Mouse (Mus musculus): ENCODE results near the gene Ccser1. TPM values are rescaled to one million over a fixed set of nuclear protein-coding genes. Genes with fewer than 3 reads are reported as not detected.
A peak's percentile ranks its signal among the peaks of the same experiment; 100 is the strongest.
"Not testable (repeated sequence)": the region's sequence is repeated elsewhere in the genome, so short reads cannot be mapped to it uniquely, and the experiment has no call there.

Ccser1 gene
- total RNA-seq, 2 experiments from 2014 or later = 2.8 to 7.5 TPM

DNA sequence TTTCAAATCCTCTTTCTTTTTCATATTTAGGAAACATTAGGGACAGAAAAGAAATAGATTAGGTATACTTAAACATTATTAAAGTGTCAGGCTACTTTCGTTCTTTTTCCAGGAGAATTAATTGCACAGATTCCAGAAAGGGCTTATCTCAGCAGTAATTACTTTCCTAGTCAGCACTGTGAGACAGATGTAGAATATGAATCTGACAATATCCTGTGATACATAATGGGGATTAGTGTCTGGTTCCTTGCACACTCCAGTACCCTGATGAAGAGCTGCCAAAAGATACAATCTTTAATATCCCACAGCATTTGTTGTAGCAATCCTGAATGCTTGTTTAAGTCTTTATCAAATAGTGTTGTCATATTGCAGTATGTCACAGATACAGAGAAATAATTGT is 548.9 kb downstream of the Ccser1 start:
- DNase-seq = no peak

DNA sequence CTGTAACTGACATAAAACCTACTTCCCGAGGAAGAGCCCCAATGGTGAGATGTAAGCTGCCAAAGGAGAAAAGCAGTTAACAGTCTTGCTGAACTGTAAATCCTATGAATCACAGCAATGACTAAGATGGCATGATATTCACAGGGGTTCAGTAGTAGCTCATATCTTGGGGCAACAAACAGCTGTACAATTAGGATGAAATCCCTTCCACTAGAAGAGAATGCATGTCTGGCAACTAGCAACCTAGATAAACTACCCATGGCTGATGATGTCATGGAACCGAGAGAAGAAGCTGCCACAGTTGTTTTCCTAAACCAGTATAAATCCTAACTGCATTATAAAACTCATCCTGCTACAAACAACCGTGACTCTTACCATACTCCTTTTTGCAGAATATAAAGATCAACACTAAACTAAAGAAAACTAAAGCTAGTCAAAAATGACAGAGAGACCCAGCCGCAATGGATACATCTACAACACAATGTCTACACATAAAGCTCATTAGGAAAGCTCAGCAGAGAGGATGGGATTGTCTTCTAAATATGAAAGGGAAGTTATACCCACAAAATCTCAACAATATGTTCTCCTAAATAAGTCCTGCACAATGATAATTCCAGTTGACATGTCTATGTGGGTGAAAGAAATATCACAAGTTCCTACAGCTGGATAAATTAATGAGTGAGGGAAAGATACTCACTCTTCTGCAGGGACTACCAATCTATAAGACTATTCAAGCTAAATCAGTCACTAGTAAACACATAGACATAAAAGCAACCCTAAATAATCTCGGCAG is 550.2 kb downstream of the Ccser1 start:
- no peak for DNase-seq

DNA sequence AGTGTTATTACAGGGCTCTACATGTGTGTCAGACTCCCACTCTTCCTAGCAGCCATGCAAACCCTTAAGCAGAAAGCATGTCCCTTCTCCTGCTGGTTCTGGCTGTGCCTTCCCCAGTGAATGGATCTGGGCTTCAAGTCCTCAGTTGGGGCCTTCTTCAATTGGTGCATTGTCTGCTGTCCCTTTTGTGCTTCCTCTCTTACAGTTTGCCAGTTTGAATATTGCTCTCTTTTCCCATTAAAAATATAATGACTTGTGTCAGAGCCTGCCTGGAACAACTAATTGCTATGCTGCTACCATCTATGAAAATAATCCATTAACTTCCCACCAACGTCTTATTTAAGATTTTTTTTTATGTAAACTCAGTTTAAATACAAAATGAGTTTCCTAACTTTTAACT is 566.2 kb downstream of the Ccser1 start:
- no peak for DNase-seq

DNA sequence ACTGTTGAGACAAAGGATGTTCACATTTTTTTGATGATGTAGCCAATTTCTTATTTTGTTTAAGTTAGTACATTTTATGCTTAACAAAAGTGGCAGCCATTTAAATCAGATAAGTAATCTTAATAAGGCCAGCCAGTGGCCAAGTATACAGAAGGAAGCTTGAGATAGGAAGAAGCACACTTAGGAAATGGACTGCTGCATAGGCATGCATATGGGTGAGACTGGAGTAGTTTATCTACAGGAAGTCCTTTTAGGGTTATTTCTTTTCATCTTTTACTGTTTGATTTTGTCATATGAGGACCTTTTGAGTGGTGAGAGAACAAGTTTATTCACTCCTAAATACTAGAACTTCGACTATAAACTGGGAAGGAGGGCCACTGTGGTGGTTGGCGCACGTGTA is 582.0 kb downstream of the Ccser1 start:
- no peak for DNase-seq

DNA sequence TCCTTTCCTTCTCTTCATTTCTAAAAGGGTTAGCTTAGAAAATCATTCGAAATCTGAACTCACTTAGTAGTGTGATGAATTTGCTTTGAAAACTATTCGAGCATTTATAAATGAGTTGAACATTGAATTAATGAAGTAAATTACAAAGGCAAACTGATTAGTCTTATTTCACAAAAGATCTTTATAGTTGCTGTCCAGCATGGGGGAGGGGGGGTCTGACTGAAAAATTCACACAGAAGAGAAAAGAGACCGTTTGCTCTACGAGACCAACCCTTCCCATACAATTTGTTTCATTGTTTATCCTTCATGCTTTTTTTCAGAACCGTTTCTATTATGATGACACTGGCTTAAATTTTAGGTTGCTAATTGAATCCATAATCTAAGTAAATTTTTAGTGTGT is 583.3 kb downstream of the Ccser1 start:
- no peak for DNase-seq

DNA sequence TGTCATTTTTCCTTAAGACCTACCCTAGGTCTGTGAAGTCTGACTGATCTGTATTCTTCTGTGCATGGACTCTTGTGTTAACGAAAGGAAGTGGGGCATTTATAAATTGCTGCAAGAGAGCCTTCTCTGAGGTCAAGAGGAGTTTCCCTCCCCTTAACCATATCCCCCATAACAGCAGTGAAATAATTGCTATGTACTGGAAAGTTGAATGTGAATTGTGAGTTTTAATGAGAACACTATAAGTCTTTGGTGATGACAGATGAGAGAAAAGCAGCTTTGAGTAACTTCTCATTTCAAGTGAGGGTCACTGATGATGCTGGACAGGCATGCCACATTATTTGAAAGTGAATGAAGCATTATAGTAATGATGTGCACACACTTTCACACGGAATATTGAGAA is 585.7 kb downstream of the Ccser1 start:
- no peak for DNase-seq

DNA sequence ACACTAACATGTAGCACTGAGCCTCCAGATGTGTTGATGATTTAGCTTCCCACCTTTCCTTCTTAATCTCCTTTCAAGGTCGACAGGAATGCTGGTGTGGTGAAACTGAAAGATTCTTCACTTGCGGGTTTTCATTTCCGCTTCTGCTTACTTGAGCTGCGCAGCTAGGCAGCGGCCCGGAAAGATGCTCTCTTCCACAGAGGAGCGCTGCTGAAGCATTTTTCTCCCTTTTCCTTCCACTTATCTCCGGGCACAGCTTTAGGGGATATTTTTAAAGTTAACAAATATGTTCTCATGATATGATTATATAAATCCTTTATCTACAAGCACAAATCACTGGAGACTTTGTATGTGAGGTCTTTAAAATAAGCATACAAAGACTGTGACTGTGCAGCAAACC is 587.0 kb downstream of the Ccser1 start:
- no peak for DNase-seq

DNA sequence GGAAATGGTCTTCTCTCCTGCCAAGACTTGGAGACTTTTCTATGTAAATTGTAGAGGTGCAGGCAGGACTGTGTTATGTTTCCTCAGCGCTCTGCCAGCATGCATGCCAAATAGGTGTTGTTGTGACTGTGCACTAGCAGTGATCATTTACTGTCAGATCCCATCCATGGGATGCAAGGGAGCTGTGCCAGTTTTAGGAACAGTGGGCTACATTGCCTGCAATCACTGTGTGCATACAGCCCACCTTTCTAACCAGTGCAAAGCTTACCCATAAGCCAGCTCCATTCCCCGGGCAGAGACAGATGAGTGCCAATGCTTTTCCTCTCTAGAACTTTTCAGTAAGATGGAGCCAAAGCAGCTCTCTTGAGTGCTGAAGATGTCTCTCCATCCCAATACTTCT is 606.6 kb downstream of the Ccser1 start:
- no peak for DNase-seq

DNA sequence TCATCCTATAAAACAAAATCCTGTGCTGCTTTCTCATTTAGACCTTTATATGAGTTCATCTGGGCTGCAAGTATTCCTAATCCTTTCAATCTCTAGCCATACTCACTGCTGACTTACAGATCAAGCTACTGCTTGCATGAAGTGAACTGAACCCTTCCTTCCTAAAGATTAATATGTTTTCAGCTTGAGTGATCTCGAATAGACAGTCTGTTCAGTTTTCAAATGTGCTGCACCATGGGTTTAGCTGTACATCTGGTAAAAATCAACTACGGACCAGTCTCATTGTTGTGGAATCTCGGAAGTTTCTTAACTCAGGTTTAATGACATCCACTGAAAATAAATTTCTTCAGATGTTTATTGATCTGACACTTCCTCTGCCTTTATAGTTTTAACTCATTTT is 620.8 kb downstream of the Ccser1 start:
- DNase-seq = no peak

DNA sequence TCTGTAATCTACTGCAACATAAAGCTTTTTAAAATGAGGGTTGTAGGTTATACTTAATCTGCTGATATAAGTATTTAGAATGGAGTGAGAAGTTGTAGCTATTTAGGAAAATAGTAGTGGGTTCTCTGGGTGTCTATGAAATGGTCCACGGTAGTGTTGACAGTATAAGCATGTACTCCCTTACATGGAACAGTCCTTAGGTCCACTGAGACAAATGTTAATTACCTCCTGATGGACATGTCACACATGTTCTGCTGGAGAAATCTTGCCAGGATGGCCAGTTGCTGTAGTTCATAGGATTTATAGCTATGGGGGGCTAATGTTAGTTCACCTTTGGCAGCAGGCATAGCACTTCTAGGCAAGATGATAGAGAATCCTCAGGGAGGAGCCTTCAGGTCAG is 625.4 kb downstream of the Ccser1 start:
- DNase-seq = no peak

DNA sequence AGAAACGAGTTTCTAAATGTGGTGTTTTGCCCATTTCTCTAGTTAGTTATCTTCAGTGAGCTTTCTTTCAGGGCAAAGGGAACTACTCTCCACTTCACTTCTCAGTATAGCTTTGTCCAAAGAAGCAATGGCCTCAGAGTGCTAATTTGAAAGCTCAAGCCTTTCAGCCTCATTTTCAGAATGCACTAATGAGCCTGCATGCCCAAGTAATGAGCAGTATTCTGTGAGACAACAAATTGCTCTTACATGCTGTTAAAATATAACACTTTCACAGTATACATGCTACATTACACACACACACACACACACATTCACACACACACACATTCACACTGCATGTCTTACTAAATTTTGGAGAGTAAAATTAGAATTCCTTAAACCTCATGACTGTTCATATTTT is 637.6 kb downstream of the Ccser1 start:
- DNase-seq = no peak

DNA sequence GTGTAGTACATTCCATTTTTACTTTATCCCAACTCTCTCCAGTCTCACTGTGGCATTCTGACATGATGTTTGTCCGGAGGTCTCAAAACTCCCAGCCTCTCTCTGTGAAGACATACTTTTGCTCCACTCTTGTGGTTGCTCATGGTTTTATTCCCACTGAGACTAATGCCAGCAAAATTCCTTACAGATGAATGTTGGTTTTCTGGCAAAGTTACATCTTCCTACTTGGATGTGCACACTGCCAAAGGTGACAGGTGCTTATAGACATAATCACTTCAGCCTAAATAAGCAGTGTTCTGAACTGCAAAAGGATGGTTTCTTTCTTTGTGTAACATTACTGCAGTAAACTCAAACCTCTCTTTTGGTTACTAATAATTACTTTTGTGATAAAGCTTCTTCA is 696.2 kb downstream of the Ccser1 start:
- no peak for DNase-seq

DNA sequence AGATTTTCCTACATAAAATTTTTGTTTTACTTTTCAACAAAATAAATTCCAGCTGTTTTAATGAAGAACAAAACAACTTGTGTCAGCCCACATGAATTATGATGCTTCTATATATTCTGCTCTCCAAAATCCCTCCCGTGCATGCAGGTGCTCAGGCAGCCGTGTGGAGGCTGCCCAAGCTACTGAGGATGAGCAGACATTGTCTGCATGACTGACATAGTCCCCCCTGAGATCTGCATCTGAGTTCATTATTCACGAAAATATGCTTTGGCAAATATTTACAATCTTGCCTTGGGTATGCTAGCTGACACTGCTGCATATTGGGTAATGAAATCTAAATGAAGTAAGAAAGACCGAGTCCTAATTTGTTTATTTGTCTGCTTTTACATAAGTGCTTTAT is 718.1 kb downstream of the Ccser1 start:
- no peak for DNase-seq

DNA sequence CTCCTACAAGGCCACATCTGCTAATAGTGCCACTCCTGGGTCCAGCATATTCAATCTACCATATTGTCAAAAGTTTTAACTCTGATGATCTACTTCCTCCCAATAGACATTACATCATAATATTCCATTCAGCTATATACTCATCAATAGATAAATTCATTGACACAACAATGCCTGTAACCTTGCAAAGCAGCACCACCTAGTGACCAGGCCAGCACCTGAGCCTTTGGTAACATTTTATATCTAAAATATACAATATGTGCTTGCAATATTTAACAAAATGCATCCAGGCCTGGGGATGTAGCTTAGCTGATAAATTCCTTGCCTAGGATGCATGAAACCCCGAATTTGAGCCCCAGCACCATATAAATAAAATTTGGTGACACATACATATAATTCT is 722.6 kb downstream of the Ccser1 start:
- peak; percentile 1 for DNase-seq

DNA sequence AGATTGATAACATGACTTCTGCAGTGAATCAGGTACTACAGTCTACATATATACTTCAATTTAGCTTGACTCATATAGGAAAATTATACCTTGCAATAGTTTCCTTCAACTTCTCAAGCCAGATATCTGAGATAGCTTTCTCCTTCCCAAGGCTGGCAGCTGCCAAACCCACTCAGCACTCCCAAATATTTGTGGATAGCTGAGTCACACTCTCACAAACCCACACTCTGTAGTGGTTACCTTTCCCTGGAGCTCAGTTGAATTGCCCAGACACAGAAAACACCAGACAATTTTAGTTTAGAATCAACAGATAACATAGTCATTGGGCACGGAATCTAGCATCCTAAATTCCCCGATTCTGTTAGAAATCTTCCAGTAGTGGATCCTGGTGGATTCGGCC is 732.8 kb downstream of the Ccser1 start:
- DNase-seq = no peak

DNA sequence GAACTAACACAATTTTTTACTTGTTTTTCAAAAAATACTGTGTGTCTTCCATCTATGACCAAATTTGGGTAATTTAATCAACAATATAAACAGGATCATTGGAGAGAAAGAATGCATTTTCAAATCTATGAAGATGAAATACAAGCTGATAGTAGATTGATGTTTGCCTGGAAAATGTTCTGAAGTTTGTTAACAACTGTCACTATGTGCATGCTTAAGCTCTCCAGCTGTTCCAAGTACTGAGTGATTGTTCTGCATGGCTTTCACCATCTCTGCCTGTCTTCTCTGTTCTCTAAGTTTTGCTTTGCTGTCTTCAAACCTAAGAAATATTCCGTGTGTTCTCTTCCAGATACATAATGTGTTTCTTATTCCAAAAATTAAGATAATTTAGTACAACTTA is 751.5 kb downstream of the Ccser1 start:
- DNase-seq = no peak

DNA sequence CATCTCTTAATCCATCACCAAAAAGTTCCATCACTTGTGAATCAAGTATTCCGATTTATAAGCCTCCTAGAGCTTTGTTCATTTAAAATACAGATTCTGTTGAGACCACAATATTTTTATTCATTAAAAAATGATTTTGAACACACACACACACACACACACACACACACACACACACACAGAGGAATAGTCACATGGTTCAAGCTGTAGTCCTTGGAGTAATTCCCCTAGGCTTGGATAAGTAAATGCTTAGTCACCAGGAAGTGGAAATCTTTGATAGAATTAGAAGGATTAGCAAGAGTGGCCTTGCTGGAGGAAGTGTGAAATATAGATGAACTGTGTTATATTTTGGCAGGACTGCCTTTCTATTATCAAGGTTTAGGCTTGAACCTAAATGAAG is 756.5 kb downstream of the Ccser1 start:
- no peak for DNase-seq

DNA sequence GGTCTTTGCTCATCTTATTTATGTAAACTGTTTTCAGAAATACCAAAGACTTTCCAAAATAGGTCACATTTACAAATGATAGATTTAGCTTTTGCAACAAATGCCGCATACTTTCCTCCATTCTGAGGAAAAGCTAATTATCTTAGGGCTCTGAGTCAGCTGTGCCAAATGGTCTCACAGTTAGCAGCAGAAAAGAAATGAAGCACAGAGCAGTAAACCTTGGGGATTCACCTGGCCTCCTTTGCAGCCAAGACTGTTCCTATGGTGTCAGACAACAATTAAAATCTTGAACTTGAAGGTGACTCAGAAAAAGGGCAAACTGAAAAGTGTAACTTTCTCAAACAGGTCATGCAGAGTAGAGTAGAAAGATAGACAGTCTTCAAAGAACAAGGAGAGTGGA is 759.1 kb downstream of the Ccser1 start:
- DNase-seq = no peak

DNA sequence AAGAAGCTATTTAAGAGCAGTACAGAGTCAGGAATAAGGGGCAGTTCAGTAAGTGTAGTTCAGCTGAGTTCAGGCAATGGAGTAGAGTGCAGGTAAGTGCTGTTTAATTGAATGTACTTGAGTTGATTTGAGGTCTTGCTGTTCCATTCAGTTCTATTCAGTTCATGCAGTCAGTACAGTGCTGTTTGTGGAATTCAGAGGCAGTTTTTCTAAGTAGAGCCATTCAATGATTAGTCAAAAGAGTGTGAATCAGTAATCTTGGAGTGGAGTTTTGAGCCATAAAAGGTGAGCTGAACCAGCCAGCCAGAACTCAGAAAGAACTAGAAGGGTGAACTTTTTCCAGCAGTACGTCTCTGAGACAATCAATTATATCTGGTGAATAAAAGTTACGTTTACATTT is 773.6 kb downstream of the Ccser1 start:
- no peak for DNase-seq

DNA sequence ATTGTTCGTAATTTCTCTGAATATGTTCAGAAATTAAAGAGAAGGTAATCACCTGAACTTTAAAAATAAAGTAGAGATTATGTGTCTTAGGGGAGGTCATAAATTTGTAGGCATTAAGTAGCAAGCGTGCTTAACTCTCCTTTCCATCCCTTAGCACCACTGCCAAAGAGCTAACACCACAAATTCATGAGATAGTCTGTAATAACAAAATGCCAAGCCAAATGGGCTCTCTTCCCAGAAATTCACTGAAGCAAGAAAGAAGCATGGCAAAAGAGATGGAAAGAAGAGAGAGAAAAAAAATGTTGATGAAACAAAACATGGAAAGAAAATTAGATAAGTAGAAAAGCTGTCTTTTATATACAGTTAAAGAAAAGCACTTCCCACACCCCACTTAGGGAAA is 796.8 kb downstream of the Ccser1 start:
- no peak for DNase-seq

DNA sequence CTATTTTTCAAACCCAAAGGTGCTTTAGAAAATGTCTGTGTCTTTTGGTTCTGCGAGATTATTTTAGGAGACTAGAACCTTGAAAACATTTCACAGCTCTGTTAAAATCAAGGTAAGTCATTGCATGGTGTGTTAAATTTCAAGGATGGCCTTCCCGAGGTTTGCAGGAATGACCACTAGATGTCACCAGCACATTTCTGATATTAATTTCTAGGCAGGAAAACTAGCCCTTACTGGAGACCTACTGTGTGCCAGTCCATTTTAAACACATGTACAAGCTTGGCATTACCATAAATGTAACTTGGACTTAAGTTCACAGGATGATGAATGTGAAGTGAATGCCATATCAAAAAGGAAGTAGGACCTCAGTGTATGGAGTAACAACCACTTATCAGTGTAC is 798.3 kb downstream of the Ccser1 start:
- DNase-seq = no peak

DNA sequence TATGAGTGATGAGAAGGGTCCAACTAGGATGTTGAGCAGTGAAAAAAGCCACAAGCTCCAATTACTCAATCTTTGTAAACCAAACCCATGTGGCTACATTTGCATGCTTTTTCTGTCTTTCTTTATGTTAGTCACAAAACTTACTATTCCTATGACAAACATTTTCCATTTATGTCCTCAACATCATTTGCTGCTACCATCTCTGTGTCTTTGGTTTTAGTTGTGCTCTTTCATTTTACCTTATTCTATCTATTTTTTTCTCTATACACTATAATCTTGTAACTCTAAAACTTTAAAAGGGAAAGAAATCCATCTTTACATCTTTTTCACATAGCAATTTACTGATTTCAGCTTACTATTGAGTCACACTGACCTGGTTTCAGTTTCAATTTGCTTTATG is 834.2 kb downstream of the Ccser1 start:
- no peak for DNase-seq

DNA sequence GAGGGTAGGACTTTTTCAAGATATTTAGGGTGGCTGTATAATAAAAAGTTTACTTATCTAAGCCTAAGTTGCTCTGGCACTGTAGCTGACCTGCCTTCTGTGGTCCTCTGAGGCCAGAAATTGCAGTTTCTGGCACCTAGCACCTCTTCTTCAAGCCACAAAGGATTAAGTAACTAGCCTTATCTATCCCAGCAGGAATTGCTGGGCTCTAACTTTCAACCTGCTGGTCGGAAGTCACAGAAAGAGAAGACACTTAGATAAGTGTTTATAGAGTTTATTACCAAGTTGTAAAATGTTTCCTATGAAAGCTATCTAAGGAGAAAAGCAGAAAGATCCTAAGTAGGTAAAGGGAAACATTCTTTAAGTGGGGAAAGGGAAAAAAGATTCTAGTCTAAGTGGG is 864.3 kb downstream of the Ccser1 start:
- no peak for DNase-seq

DNA sequence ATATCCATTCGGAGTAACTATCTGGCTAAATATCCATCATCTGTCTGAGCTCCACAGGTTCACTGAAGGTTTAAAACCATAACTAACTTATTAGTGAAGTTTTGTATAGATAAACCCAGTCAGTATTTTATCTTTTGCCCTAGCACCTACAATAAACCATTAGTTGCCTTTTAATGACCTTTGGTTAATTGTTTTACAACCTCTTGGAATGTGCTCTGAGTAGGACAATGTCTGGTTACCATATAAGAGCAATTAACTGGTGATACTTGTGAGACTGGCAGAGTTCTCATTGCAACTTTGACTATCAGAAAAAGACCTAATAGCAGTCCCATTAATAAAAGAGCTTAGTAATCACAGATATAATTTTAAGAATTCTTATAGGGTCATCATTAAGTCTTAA is 864.9 kb downstream of the Ccser1 start:
- not testable (repeated sequence) for DNase-seq

DNA sequence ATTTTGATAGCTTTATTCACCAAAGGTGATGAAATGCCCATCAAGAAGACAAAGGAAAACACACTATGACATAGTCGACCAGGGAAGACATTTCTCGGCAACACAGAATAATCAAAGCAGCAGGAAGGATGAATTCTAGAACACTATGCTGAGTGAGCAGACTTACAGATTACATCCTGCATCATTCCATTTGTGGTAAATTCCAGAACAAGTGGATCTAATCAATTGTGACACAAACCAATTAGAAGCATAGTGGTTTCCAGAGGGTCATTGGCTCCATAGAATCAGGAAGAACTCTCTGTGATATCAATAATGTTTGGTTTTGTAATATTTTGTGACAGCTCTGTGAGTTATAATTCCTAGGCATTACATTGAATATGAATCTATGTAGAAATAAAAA is 875.2 kb downstream of the Ccser1 start:
- no peak for DNase-seq
